Mouse (Mus musculus): ENCODE results near the gene Apoa1.

DNA sequence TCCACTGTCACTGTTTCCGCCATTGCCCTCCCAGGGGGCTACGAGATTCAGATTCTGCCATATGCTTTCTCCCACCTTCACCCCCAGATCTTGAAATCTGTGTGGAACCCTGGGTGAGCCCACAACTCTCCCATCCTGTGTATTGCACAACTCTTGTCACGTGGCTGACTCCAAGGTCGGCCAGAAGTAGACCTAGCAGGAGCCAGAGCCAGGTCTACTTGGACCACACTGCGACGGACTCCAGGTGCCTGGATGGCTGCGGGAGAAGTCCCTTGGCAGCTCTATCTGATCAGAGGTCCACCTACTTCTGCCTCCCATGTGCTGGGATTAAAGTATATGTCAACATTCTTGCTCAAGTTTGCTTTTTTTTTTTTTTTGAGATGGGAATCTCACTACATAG is 32.8 kb downstream of the Apoa1 start:
- no peak for TF ChIP-seq CTCF (IDR thresholded peaks at IDR 0.05; ENCODE audit: low read depth, low read length)
- TF ChIP-seq POLR2A (IDR thresholded peaks at IDR 0.05; ENCODE audit: borderline replicate concordance, low read depth, low read length) = no peak

All from bone marrow macrophage, adult 2 months (primary cell).